Mouse (Mus musculus) liver, adult 2 months (tissue): ENCODE data around the gene Pex12. TPM values are rescaled to one million over a fixed set of nuclear protein-coding genes. Genes with fewer than 3 reads are reported as not detected.
"Not testable (repeated sequence)": the region's sequence is repeated elsewhere in the genome, so short reads cannot be mapped to it uniquely, and the experiment has no call there.

Experiments used
- DNase-seq: peaks from one replicate; pipeline ENCODE4 v3.0.0-alpha.2; 2011; ENCODE audit warnings: low read depth, low spot score; ENCODE audit errors: extremely low read depth
- H3K27ac ChIP-seq: fragments of 200-500 bp; replicated peaks from 2 replicates; pipeline ENCODE4 v1.5.1; 2012; ENCODE audit warnings: low read depth, mild to moderate bottlenecking, control low read depth, inconsistent platforms, low read length; ENCODE audit not compliant: insufficient read depth
- H3K27me3 ChIP-seq: fragments of 200-500 bp; 2 replicates; pipeline ENCODE4 v1.6.1; 2012; ENCODE audit warnings: mild to moderate bottlenecking, moderate library complexity, low read length, inconsistent platforms; ENCODE audit not compliant: control insufficient read depth, insufficient read depth
- H3K36me3 ChIP-seq: fragments of 200-500 bp; 2 replicates; pipeline ENCODE4 v1.6.1; 2012; ENCODE audit warnings: low read length, inconsistent platforms; ENCODE audit not compliant: control insufficient read depth, insufficient read depth
- H3K4me1 ChIP-seq: fragments of 200-500 bp; 2 replicates; pipeline ENCODE4 v1.6.1; 2011; ENCODE audit warnings: low read length; ENCODE audit not compliant: control insufficient read depth, insufficient read depth
- H3K4me3 ChIP-seq: fragments of 200-500 bp; 2 replicates; pipeline ENCODE4 v1.5.1; 2011; ENCODE audit warnings: low read depth, mild to moderate bottlenecking, control low read depth, low read length, moderate library complexity; ENCODE audit not compliant: insufficient read depth
- H3K79me2 ChIP-seq: fragments of 200-500 bp; 2 replicates; pipeline ENCODE4 v1.6.1; 2012; ENCODE audit warnings: inconsistent platforms, mild to moderate bottlenecking, low read length, moderate library complexity; ENCODE audit not compliant: control insufficient read depth, insufficient read depth
- H3K9ac ChIP-seq: fragments of 200-500 bp; 2 replicates; pipeline ENCODE4 v1.6.1; 2012; ENCODE audit warnings: low read depth, mild to moderate bottlenecking, control low read depth, inconsistent platforms, low read length
- CTCF ChIP-seq: fragments of 200-500 bp; IDR thresholded peaks from 2 replicates; pipeline ENCODE4 v1.5.1; 2011; ENCODE audit warnings: low read depth, low read length, control low read depth
- POLR2A ChIP-seq: fragments of 200-500 bp; IDR thresholded peaks from 2 replicates; pipeline ENCODE4 v1.6.1; 2011; ENCODE audit warnings: low read length, control low read depth; ENCODE audit not compliant: insufficient read depth; ENCODE audit errors: extremely low read depth
- WGBS: fragments of 180-500 bp; shearing (Covaris S2); methylation state at CpG from one replicate; pipeline ENCODE4 v1.1.7; 2018; 5-methylcytosine and 5-hydroxymethylcytosine counted together
- polyA plus RNA-seq: library from polyadenylated mRNA; depleted of rRNA; stranded (reverse); fragments of >200 nt; gene quantifications from 2 replicates; pipeline ENCODE4 v1.2.3, GENCODE M21; 2012; rRNA removed
- total RNA-seq: library from RNA; depleted of rRNA; stranded (reverse); fragments of >200 nt; gene quantifications from 2 replicates; pipeline ENCODE4 v1.2.3, GENCODE M21; 2014; rRNA removed

The Pex12 gene
- total RNA-seq: 4.3 and 5.5 TPM in 2 replicates
- polyA plus RNA-seq: 7.9 and 10.1 TPM in 2 replicates

DNA sequence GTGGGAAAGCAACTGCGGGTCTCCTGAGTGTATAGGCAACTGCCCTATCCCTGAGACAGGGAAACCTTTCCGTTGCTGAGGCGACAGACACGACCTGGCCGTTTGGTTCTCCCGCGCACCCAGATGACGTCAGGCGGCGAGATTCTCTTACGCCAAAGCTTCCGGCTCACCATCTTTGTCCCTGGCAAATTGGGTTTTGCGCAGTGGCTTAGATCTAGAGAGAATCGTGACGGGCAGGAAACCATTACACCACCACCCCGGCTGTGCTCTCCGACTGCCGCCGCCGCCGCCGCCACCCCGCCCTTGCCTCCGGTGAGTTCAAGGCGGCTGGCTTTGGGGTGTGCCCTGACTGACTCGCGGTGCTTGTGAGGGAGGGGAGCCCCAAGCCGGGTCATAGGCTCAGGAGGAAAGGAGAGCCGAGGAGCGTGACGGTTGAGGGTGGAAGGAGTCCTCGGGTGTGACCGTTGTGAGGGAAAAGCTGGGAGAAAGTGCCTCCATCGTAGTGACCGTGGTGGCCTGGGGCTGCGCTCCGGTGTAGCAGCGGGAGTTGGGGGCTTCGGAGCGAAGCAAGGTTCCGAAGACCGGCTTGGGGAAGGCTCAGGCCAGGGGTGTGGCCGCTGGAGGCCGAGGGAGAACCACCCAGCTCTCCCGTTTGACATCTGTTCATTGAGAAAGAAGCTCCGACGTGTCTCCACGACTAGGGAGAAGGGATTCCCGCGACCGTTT is at the start of gene Pex12:
Gene Pex12, minus strand, starts transcription at position 61 of the 726 bp plus-strand sequence.
- Histone ChIP-seq H3K9ac (peak within 1 kb of the TSS; percentile 96), H3K27ac (peak within 1 kb of the TSS; percentile 62), H3K36me3 (no peaks in the 10 kb centered on the region), H3K4me1 (peaks cover 4% of the 10 kb centered on the region), H3K79me2 (peaks cover 20% of the 10 kb centered on the region; the same call in 1 of the 2 replicates), H3K27me3 (no peaks in the 10 kb centered on the region), H3K4me3 (peak within 1 kb of the TSS; percentile 89)
- 0 out of 2 replicates have a peak, but pooled peaks have one; percentile 17 for TF ChIP-seq POLR2A
- no peak for TF ChIP-seq CTCF
- WGBS: under 1% methylated on average over 51 of the region's 51 CpGs
- peak; percentile 88 for DNase-seq

- H3K36me3 ChIP-seq: peaks cover 67% of the 10 kb centered on the region
- no peak overlapping the region for H3K27ac ChIP-seq
- DNase-seq: no peak
- H3K9ac ChIP-seq: no peak overlapping the region
- no peaks in the 10 kb centered on the region for H3K79me2 ChIP-seq
- TF ChIP-seq CTCF: no peak
- no peak for TF ChIP-seq POLR2A
- 67% methylated on average over 3 of the region's 3 CpGs for WGBS
- H3K27me3 ChIP-seq: no peaks in the 10 kb centered on the region
- H3K4me3 ChIP-seq: no peak overlapping the region
- no peaks in the 10 kb centered on the region for H3K4me1 ChIP-seq
These were observed 39.4 kb upstream of the Pex12 start for GRCm38 (mm10) chr11:83341716-83342245.

- H3K79me2 ChIP-seq: no peaks in the 10 kb centered on the region
- peaks cover 69% of the 10 kb centered on the region for H3K36me3 ChIP-seq
- no peaks in the 10 kb centered on the region for H3K27me3 ChIP-seq
- no peaks in the 10 kb centered on the region for H3K4me1 ChIP-seq
- TF ChIP-seq CTCF (no peak), POLR2A (no peak)
- 93% methylated on average over 2 of the region's 2 CpGs for WGBS
- no peak for DNase-seq
- H3K27ac ChIP-seq: no peak overlapping the region
- no peak overlapping the region for H3K9ac ChIP-seq
- no peak overlapping the region for H3K4me3 ChIP-seq
These were observed 37.3 kb upstream of the Pex12 start for GRCm38 (mm10) chr11:83339705-83340104.

DNA sequence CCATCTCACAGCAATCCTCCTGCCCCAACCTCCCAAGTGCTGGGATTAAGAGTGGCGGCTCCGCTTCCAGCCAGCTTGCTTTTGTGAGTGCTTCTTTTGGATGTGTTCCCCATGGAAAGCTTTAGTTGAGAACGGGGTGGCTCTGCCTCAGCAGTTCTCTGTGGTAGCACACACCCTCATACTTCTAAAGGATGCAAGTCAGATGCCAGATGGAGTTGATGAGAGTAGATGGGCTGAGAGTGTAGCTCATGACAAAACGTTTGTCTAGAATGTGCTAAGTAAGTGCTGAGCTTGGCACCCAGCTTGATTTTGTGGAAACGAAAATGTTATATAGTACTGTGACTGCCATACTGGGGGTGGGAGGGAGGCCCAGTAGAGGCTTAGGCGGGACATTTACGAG is 33.4 kb upstream of the Pex12 start:
- H3K27ac ChIP-seq: no peak overlapping the region
- no peaks in the 10 kb centered on the region for H3K4me1 ChIP-seq
- no peak for TF ChIP-seq CTCF
- H3K9ac ChIP-seq: no peak overlapping the region
- WGBS: 91% methylated on average over 7 of the region's 7 CpGs
- no peak overlapping the region for H3K4me3 ChIP-seq
- no peaks in the 10 kb centered on the region for H3K79me2 ChIP-seq
- H3K27me3 ChIP-seq: no peaks in the 10 kb centered on the region
- no peak for DNase-seq
- peaks cover 55% of the 10 kb centered on the region for H3K36me3 ChIP-seq

DNA sequence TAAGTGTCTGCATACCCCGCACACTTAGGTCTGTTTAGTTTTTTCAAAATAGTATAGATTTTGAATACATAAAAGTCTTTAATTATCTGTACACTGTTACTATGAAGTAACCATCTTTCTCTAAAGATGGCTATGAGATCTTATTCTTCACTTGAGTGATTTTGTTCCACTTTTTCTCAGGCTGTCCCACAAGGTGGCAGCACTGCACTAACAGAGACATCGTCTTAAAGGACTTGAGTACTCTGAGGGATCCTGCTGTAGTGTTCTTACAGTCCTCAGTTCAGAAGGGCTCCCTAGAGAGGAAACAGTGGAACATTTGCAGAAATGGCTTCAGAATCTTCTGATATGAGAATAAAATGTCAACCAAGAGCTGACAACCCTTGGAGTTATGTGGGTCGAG is 25.0 kb upstream of the Pex12 start:
- Histone ChIP-seq H3K27me3 (no peaks in the 10 kb centered on the region), H3K9ac (no peak overlapping the region), H3K4me3 (no peak overlapping the region), H3K4me1 (no peaks in the 10 kb centered on the region), H3K27ac (no peak overlapping the region), H3K36me3 (peaks cover 53% of the 10 kb centered on the region), H3K79me2 (no peaks in the 10 kb centered on the region; the same call in 1 of the 2 replicates)
- peak; percentile 24 for DNase-seq
- WGBS: 69% methylated on average over 3 of the region's 3 CpGs
- TF ChIP-seq CTCF: no peak
- no peak for TF ChIP-seq POLR2A

DNA sequence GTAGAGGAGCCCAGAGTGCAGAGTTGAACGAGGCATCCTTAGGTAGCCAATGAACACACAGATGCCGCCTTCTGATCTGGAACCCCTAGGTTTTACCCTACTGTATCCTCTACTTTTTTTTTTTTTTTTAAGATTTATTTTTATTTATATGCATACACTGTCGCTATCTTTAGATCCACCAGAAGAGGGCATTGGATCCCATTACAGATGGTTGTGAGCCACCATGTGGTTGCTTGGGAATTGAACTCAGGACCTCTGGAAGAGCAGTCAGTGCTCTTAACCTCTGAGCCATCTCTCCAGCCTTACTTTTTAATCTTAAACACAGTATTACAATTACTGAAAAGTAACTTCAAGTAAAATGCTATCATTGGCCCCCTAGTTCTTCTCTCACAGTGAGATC is 24.3 kb upstream of the Pex12 start:
- not testable (repeated sequence) for H3K27ac ChIP-seq, H3K79me2 ChIP-seq, H3K4me1 ChIP-seq, H3K9ac ChIP-seq, H3K4me3 ChIP-seq, DNase-seq, H3K27me3 ChIP-seq
- 92% methylated on average over 3 of the region's 3 CpGs for WGBS
- H3K36me3 ChIP-seq: peaks cover 60% of the 10 kb centered on the region
